Mouse (Mus musculus) embryonic facial prominence, embryonic 11.5 days (tissue): ENCODE data around the gene Zfp433. TPM values are rescaled to one million over a fixed set of nuclear protein-coding genes. Genes with fewer than 3 reads are reported as not detected.

Source experiments
- polyA plus RNA-seq: library from polyadenylated mRNA; unstranded; fragments of >200 nt; fragmentation: Nextera tagmentation; extraction: Ambion mirVana; gene quantifications from 2 replicates; pipeline ENCODE4 v1.2.1, GENCODE M21; 2014

Zfp433 gene
- polyA plus RNA-seq, 1 experiment from 2014 or later, result 18.2 TPM

Other genes with a start within 250 kb of the Zfp433 start
- gene Nfic, start 249.2 kb upstream of the Zfp433 start, polyA plus RNA-seq, result 13.1 and 16.1 TPM in 2 replicates
- gene Celf5, start 222.1 kb upstream of the Zfp433 start, polyA plus RNA-seq, result 2.5 and 2.7 TPM in 2 replicates
- gene Ncln, start 208.4 kb upstream of the Zfp433 start, polyA plus RNA-seq, result 31.9 and 44.2 TPM in 2 replicates
- gene S1pr4, start 204.7 kb upstream of the Zfp433 start, polyA plus RNA-seq, result 0.20 and 0.31 TPM in 2 replicates
- gene Gna15, start 180.6 kb upstream of the Zfp433 start, polyA plus RNA-seq, result 0.77 and 0.92 TPM in 2 replicates
- 62.0 and 68.6 TPM in 2 replicates for gene Gna11, start 159.6 kb upstream of the Zfp433 start, polyA plus RNA-seq
- 303 and 321 TPM in 2 replicates for gene Aes, start 145.3 kb upstream of the Zfp433 start, polyA plus RNA-seq
- gene Tle2, start 130.3 kb upstream of the Zfp433 start, polyA plus RNA-seq, result 14.1 and 15.3 TPM in 2 replicates
- 7.1 and 10.7 TPM in 2 replicates for gene Tle6, start 103.8 kb upstream of the Zfp433 start, polyA plus RNA-seq
- gene BC025920, start 98.6 kb upstream of the Zfp433 start, polyA plus RNA-seq, result 0.52 and 0.70 TPM in 2 replicates
- gene Sirt6, start 77.0 kb upstream of the Zfp433 start, polyA plus RNA-seq, result 37.8 and 39.8 TPM in 2 replicates
- 3.2 and 4.1 TPM in 2 replicates for gene Ankrd24, start 76.3 kb upstream of the Zfp433 start, polyA plus RNA-seq
- 5.1 and 5.2 TPM in 2 replicates for gene Gm10778, start 55.8 kb upstream of the Zfp433 start, polyA plus RNA-seq
- 16.8 and 17.8 TPM in 2 replicates for gene Gm3055, start 66.3 kb downstream of the Zfp433 start, polyA plus RNA-seq
- gene Gm4767, start 107.4 kb downstream of the Zfp433 start, polyA plus RNA-seq, result 4.0 and 4.4 TPM in 2 replicates
- gene Gm32687, start 159.1 kb downstream of the Zfp433 start, polyA plus RNA-seq, result 11.9 and 12.1 TPM in 2 replicates
- gene Zfp781, start 225.7 kb downstream of the Zfp433 start, polyA plus RNA-seq, result 5.0 and 6.6 TPM in 2 replicates